Mouse (Mus musculus): ENCODE data around the gene Tax1bp1.
A peak's percentile ranks its signal among the peaks of the same experiment; 100 is the strongest.
"Not testable (repeated sequence)": the region's sequence is repeated elsewhere in the genome, so short reads cannot be mapped to it uniquely, and the experiment has no call there.

Gene Tax1bp1

DNA sequence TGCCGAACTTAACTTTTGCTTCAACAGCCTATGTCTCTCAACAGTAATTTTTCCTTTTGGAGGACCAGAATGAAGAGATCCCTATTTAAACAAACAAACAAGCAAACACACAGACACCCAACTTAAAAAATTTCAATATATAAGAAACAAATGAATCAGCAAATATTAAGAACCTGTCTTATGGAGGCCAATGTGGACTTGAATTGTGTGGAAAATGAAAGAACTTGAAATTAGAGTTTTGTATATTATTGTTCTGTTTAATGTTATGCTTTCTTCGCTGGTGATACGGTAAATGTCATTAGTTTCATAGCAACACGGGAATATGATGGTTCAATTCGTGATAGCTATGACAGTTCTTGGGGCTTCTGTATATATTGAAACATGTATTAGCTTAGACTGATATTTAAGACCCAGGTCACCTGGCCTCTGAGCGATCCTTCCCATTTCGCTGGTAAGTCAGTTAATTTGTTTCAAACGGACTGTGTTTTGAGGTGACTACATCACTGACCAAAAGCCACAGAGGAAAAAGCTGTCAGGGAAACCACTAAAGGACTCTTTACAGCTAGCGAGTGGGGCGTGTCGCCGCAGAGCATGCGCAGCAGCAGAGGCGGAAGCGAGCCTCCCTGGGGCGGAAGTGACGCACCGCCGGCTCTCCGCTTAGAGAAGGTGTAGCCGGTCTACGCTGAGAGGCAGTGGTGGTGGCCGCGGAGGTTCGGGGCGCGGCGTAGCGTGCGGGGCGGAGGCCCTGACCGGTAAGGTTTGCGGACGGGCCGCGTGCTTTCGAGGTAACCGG, at the start of gene Tax1bp1:
TSS of gene Tax1bp1 (plus strand) at position 626 of the 793 bp plus-strand sequence.
- DNase-seq (ENCODE audit: low spot score in 2 of 2), result peak; percentile 95

DNA sequence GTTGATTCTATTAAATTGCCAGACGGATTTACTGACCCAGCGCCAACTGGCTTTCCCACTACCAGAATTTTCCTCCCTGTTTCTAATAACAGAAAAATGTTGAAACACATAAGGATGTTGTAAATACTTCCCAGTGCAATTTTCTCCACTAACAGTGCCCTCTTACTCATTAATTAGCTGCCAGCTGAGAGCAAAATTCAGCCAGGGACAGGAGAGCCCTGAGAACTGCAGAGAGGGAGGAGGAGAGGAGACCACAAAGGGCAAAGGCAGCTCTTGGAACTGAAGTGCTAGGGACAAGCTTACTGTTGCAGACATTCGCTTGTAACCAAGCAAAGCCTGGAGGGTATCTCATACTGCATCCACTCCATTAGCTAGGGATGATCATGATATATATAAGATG, 45.9 kb upstream of the Tax1bp1 start:
- DNase-seq (ENCODE audit: low spot score in 2 of 2), result no peak

DNA sequence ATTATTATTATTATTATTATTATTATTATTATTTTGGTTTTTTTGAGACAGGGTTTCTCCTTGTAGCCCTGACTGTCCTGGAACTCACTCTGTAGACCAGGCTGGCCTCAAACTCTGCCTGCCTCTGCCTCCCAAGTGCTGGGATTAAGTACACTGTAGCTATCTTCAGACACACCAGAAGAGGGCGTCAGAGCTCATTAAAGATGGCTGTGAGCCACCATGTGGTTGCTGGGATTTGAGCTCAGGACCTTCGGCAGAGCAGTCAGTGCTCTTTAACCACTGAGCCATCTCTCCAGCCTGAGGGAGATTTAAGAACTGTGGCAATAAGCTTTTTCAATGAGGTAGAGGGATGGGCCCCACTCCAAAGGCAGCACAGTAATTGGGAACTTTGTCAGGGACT, 43.7 kb upstream of the Tax1bp1 start:
- DNase-seq (ENCODE audit: low spot score in 2 of 2), result not testable (repeated sequence)

DNA sequence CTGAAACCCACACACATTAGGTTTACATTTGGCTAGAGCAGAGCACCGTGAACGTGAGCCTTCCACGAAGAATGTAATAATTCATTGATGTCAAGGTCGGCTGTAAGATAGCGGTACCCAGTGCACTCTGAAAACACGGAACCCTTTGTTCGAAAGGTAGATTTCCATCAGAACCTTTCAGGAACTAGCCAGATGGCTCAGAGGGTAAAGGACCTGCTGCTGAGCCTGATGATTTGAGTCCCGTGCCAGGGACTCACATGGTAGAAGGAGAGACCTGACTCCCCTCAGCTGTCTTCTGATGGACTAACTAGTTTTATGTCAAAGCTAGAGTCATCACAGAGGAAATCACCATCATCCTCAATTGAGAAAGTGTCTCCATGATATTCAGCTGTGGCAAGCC, 41.7 kb upstream of the Tax1bp1 start:
- no peak for DNase-seq (ENCODE audit: low spot score in 2 of 2)

DNA sequence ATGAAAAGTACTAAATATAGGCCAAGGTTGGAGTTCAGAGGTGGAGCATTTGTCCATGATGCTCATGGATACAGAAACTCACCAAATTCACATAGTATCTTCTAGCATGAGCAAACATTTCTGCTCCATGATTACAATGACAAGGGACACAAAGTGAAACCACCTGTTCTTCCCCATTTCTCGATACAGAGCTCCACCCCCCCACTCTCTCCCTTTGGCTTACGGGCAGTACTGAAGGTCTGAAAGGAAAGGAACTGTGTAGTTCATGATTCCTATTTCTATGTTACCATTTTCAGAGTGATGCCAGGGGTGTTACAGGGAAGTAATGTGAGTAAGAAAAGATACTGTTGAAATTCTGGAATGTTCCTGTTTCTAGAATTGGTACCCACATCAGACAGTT, 41.0 kb upstream of the Tax1bp1 start:
- no peak for DNase-seq (ENCODE audit: low spot score in 2 of 2)

DNA sequence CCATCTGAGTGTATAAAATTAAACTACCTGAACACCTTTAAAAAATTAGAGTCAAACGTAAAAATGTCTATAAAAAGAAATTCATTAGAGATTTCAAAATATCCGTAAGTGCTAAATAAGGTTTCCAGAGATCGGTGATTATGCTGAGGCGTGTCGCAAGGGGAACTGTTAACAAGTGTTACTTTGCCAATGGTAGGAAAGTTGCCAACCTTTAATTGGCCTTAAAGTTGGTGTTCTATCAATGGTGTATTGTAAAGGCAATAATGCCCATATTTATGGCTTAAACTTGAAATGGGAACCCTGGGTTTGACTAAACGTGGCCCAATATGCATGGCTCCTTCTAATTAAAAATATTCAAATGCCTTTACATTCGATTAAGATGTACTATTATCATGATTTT, 39.8 kb upstream of the Tax1bp1 start:
- DNase-seq (ENCODE audit: low spot score in 2 of 2), result no peak

DNA sequence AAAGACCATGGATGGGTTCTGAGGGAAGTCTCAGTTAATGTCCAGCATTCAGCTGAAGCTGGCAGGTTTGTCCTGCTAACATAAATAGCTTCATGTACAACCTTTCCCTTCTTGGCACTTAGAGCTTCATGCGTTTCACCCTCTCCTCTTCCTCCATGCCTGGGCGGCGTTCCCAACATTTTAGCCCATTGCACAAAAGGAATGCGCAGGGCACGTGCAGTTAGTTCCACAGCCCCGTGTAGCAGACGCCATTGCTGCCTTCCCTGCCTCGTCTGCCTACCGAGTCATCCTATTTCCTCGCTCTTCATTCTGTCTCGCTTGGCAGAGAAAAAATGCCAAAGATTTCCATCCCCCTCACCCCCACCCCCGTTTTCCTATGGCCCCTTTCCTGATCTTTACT, 39.0 kb upstream of the Tax1bp1 start:
- no peak for DNase-seq (ENCODE audit: low spot score in 2 of 2)

DNA sequence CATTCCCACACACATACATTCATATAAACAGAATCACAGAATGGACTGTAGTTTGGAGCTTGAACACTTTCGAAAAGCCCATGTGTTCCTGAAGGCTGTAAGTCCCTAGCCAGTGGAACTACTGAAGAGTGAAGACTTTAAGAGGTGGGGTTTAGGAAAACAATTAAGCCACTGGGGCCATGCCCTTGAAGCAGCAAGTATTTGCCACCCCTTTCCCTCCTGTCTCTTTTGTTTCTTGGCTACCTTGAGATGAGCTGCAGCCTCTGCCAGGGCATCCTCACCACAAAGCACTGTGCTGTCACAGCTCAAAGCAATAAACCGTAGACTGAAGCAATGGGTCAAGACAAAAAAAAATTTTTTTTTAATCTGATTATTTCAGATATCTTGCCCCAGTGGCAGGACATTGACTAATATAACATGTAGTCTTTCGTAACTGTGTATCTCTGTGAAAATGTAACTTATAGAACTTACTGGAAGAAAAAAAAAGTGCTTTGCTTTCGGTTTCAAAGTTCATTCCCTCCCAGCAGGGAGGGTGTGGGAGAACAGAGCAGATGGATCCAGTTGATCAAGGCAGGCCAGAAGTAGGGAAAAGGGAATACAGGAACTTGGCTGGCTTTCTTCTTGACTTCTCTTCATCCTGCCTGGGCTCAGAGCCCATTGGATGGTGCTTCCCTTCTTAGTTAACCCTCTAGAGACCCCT, 38.2 kb upstream of the Tax1bp1 start:
- DNase-seq (ENCODE audit: low spot score in 2 of 2), result no peak

DNA sequence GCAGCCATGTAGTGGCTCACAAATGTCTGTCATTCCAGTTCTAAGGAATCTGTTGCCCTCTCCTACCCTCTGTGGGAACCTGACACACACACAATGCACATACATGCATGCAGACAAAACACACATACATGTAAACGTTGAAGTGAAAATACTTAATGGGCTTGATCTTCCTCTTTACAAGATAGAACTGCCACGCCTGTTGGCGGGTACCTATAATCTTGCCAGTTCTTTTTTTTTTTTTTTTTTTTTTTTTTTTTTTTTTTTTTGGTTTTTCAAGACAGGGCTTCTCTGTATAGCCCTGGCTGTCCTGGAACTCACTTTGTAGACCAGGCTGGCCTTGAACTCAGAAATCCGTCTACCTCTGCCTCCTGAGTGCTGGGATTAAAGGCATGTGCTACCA, 36.0 kb upstream of the Tax1bp1 start:
- not testable (repeated sequence) for DNase-seq (ENCODE audit: low spot score in 2 of 2)

DNA sequence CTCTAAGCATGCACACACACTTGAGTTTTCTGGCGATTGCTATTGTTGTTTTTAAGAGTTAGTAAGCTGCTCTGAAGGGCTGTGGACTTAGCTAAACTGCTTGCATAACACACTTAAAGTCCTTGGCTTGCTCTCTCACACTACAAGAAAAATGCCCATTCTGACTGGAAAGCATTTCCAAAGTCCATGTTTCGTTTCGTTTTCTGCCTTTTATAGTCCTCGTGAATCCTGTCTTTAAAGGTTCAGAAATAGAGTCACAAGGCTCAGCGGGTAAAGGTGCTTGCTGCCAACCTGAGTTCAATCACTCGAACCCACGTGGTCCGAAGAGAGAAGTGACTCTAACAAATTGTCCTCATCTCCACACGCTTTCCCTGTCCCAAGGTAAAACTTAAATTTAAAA, 34.0 kb upstream of the Tax1bp1 start:
- DNase-seq (ENCODE audit: low spot score in 2 of 2), result no peak

DNA sequence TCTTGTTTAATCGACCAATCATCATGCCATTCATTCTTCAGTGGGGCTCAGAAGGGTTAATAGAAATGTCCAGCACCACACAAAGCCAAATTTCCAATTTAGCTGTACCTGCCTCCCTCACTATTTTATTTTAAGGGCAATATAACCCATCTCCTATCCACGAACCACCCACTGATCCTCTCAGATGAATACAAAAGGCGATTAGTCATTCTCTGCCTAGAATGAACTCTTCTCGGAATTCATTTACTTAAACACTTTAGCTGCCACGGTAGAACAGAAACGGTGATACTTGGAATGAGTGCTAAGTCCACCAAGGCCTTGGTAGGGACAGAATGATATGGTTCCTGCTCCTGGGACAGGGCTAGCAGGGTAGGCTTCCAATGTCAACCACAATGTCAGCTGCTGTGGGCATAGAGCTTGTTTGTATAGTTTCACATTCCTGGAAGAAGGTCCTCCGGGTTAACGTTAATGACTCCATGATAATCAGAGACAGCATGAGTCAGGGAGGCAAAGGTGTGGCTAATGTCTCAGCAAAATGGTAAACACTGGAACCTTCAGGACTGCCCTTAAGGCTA, 33.0 kb upstream of the Tax1bp1 start:
- no peak for DNase-seq (ENCODE audit: low spot score in 2 of 2)

DNA sequence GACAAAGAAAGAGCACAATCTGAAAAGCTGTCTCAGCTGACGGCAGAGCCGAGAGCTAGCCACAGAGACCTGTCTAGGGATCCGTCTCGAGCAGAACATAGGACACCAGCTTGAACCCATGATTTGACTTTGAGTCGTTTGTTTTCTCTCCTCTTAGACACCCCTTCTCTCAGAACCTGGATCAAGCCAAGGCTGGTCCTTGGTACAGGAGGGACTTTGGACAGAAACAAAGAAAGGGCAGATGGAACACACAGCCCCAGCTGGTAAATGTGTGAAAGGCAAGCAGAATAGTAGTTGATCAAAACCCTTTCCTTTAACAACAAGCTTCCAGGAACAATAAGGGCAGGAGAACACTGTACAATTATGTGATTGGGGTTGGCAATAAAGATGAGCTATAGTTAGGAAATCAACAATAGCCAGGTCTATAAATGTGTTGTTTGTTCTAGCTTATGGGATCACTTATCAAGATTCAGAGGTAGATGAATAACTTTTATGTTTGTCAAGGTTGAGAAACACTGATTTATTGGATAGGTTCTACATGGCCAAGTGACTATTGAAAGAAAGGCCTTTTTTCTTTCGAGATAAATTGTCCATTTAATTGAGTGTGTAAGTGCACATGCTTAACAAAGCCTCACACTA, 31.6 kb upstream of the Tax1bp1 start:
- no peak for DNase-seq (ENCODE audit: low spot score in 2 of 2)

DNA sequence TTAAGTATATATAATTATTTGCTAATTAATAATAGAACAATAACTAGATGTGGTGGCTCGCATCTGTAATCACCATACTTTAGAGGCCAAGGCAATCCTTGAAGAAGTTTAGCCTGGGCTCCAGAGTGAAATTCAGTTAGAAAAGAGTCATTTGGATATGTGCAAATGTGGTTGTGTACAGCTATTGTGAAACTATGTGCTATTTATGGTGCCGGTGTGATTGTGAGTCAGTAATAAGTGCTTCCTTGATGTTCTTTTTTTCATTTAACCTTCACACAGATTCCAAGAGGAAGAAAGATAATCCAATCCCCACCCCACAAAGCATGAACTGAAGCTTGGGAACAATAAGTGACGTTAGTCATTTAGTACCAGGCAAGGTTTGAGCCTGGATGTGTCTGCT, 30.9 kb upstream of the Tax1bp1 start:
- DNase-seq (ENCODE audit: low spot score in 2 of 2), result no peak

DNA sequence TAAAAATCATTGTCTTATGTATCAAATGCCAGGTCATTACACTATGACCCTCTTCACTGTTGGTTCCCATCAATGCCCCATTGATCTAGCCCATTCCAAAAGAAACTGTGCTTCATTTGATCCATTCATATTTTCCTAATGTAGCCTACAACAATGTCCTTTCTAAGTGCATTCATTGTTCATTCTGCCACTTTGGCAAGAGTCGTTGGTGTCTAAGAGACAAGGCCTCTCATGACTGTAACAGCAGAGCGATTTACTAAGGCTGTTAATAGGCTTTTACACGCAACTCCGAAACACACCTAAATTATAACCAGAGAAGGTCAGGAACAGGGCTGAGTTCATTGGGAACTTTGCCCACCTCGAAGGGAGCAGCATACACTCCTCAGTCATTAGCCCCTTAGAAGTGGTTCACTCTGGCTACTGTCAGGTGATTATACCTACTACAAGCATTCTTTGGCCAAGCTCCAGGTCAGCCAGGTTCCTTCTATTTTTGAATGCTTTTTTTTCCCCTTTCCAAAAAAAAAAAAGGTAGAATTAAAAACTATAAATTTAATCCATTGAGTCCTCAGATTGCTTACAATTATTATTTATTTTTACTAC, 26.5 kb upstream of the Tax1bp1 start:
- no peak for DNase-seq (ENCODE audit: low spot score in 2 of 2)

DNA sequence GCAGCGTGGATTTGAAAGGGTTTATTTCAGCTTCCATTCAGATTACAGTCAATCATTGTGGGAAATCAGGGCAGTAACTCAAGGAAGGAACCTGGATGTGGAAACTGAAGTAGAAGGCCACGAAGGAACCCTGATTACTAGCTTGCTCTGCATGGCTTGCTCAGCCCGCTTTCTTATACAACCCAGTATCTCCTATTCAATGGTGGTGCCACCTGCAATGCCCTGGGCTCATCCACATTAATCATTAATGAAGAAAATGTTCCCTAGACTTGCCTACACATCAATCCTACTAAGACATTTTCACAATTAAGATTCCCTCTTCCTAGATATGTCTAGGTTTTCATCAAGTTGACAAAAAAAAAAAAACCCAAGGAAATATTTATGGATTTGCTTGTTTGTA, 23.2 kb upstream of the Tax1bp1 start:
- no peak for DNase-seq (ENCODE audit: low spot score in 2 of 2)

DNA sequence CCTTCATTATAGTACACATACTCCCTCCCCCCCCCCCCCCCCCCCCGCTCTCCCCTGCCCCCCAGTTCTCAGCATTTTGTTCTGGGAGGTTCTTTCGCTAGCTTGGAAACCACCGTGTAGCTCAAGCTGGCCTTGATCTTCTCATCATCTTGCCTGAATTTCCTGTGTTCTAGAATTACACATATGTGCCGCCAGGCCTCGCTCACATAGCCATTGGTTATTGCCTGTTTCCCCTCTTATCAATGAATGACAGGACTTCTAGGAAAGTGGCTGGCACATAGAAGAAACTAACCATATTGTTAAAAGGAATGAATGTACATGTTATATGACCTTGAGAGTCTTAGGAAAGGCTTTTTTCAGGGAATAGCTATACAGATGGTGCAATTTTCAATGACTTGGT, 21.7 kb upstream of the Tax1bp1 start:
- no peak for DNase-seq (ENCODE audit: low spot score in 2 of 2)

DNA sequence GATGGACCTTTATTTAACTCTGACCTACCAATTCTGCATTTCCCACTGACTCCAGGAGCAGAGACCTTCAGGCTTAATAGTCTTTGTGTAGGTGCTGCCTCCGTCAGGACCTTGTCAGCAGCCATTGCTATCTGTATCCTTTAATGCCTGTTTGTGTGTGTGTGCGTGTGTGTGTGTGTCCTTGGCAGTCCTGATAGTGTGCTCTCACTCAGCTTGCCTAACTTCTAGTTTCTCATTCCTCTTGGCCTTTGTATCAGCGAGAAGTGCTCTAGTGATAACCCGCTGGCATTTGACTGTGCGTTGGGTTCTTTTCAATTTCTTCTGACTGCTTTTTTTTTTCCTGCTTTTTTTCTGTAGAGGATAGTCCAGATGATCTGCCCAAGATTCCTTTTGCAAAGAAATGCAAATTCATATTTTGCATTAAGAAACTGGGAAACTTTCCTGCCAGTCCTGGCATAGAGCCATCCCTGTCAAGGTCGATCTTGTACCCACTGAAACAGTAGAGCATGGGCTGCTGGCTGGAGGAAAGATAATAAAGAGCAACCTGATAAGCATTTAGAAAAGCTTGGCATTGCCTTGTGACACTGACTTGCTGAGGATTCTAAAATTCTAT, 21.0 kb upstream of the Tax1bp1 start:
- DNase-seq (ENCODE audit: low spot score in 2 of 2), result no peak

DNA sequence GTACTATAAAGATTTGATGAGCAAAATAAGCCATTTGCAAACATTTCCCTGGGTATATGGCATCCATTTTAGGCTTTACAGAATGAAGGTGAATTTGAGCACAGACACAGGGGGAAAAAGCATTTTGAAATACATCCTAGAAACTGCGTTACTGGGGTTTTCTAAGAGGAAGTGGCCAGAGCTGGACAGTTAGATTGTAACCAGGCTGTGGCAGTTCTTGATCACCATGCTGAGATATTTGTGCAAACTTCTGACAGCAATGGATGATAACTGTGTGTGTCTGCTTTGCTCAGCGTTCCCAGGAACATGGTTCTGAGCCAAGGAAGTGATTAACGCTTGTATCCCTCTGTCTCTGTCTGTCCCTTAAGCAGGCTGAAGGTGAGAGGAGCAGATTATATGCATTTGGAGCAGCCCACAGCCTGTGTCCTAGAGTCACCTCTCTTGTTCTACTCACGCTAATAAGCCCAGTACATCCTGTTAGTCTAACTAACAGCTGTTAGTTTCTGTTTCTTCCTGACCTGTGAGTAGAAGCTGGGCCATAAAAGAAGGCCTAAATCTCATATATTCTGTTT, 15.5 kb upstream of the Tax1bp1 start:
- no peak for DNase-seq (ENCODE audit: low spot score in 2 of 2)

DNA sequence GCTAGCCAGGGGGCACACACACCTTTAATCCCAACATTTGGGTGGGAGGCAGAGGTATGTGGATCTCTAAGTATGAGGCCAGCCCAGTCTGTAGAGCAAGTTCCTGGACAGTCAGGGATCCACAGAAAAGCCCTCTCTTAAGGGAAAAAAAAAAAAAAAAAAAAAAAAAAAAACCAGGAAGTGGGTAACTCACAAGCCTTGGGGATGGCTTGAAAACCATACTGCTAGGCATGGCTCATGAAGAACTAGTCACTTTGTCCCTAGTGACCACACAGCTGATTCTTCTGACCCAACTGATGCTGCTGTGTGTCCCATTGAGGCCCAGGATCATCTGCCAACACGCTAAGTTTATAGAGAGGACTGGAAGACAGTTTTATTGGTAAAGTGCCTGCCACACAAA, 14.5 kb upstream of the Tax1bp1 start:
- no peak for DNase-seq (ENCODE audit: low spot score in 2 of 2)

DNA sequence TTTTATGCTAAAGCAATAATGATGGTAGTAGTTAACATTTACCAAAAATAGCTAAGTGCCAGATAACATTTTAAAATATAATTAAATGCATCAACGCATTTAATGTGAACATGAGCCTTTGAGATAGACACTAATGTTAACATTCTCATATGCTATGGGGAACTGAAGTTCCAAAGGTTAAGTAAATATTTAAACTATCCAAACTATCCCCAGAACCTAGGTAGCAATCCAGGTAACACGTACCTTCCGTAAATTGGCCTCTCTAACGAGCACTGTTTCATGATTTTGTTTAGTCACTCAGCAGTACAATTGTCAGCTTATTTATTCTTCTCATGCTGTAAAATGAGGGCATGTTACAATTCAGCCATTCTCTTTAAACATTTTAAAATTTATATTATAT, 13.6 kb upstream of the Tax1bp1 start:
- DNase-seq (ENCODE audit: low spot score in 2 of 2), result no peak

DNA sequence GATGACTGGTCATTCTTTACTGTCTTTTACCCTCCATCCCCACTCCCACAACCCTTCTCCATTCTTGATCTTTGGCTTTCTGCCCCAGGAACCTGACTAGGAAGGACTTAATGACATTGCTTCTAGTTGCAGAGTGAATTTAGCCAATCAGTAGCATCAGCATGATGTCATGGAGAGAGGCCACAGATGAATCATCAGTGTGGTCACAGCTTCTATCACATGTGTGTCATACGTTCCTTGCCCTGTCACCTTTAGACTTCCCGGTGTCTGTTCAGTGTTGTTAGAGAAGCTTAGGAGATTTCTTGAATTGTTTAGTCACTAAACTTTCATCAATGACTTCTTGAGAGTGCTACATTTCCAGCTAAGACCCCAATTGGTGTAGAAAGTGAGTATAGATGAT, 10.3 kb upstream of the Tax1bp1 start:
- no peak for DNase-seq (ENCODE audit: low spot score in 2 of 2)
